Mouse (Mus musculus): ENCODE data around the gene Cwc25.
"Not testable (repeated sequence)": the region's sequence is repeated elsewhere in the genome, so short reads cannot be mapped to it uniquely, and the experiment has no call there.

The Cwc25 gene

DNA sequence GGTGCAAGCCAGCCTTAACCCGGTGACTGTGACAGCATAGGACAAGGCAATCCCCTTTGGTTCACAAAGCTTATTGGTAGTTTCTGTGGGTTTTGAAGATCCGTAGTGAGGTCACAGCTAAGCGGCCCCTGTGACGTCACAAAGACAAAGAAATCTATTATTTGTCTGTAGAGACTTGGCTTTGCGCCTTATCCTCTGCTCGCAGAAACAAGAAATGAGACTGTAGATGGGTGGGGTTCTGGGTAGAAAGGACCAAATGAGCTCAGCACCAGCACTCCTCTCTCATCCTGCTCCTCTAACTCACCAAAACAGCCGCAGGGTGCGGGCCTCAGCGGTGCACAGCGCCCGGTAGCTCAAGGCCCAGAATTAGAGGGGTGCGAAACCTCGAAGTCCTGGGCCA, 8.8 kb upstream of the Cwc25 start:
- DNase-seq (ENCODE audit: low spot score), result no peak

GRCm38 (mm10) chr11:97771410-97771809, 5.1 kb upstream of the Cwc25 start:
- no peak for DNase-seq (ENCODE audit: low spot score)

GRCm38 (mm10) chr11:97769704-97770103, 3.3 kb upstream of the Cwc25 start:
- DNase-seq (ENCODE audit: low spot score), result peak; percentile 65

DNA sequence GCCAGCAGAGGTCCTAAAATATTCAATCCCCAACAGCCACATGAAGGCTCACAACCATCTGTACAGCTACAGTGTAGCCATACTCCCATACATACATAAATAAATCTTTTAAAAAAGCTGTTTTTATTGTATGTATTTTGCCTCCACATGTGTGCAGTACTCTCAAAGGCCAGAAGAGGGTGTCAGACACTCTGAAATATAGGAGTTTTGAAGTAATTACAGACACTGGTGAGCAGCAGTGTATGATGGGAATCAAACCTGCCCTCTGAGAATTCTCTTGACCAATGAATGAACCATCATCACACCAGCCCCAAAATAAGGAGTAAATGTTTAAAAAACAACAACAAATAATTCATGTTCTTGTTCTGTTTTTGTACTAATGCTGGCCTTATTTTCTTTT, 4.7 kb downstream of the Cwc25 start:
- no peak for DNase-seq (ENCODE audit: low spot score)

DNA sequence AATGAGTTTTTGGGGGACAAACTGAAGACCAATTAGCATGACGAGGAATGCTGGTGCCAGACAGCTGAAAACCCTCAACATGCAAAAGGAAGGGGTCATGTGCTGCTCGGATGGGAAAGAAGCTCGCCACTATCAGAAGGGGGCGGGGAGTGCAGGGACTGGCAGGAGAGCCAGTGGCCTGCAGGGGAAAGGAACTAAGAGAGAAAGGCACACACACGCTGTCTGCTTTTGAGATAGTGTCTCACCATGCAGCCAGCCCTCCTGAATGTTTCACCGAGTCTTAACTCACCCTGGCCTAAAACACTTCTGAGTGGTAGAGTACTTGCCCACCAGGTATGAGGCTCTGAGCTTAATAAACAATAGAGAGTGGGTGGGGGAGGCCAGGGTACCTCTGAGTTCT, 7.4 kb downstream of the Cwc25 start:
- no peak for DNase-seq (ENCODE audit: low spot score)

GRCm38 (mm10) chr11:97758125-97758524, 8.2 kb downstream of the Cwc25 start:
- DNase-seq (ENCODE audit: low spot score), result no peak

- no peak for DNase-seq (ENCODE audit: low spot score)
Observed at GRCm38 (mm10) chr11:97753277-97753676, 13.1 kb downstream of the Cwc25 start.

DNA sequence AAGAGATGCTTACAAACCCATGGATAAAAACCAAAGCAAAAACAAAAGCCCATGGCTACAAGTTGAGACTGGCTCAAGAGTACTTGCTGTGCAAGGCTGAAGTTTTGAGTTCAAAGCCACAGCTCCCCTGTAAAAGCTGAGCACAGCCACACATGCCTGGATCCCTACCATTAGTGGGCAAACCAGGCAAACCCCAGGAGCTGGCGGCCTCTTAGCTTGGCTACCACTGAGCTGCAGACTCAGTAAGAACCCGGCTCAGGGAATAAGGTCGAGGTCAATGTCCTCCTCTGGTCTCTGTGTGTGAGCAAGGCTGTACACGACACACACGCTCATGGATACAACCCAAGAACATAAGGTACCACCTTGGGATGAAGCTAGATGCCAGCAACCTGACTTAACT, 17.9 kb downstream of the Cwc25 start:
- DNase-seq (ENCODE audit: low spot score), result no peak

GRCm38 (mm10) chr11:97747773-97748172, 18.6 kb downstream of the Cwc25 start:
- no peak for DNase-seq (ENCODE audit: low spot score)

GRCm38 (mm10) chr11:97745331-97745721, 21.0 kb downstream of the Cwc25 start:
- DNase-seq (ENCODE audit: low spot score), result no peak

GRCm38 (mm10) chr11:97744718-97745330, 21.5 kb downstream of the Cwc25 start:
- peak; percentile 96 for DNase-seq (ENCODE audit: low spot score)

DNA sequence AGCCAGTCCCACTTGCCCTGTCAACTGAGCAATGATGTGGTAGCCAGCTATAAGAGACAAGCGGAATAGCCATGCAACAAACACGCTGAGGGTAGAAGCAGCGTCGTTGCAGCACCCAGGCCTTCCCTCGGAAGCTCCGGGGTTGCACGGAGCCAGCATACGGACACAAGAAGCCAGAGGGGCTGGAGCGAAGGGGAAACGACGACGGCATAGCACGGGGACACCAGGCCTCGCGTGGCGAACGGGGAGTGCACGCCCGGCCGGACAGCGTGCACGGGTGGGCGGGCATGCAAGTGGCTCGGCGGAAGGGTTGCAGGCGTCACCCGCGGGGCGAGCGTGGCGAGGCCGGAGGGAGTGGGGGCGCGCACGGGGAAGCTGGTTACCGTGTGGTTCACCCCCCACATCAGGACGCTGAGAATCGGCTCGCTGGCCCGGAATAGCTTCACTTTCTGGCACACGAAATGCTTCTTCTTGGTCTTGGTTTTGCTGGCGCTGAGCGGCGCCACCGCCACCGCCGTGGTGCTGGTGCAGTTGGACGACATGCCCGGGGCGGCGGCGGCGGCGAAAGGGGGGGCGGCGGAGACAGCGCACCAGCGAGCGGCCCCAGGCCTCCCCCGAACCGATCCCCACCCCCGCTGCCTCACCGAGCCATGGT, 22.2 kb downstream of the Cwc25 start, which contains the start of gene Pip4k2b:
Pip4k2b (minus strand) TSS at position 642 of the 655 bp plus-strand sequence.
- peak; percentile 32 for DNase-seq (ENCODE audit: low spot score)

GRCm38 (mm10) chr11:97743423-97743822, 22.9 kb downstream of the Cwc25 start:
- no peak for DNase-seq (ENCODE audit: low spot score)

DNA sequence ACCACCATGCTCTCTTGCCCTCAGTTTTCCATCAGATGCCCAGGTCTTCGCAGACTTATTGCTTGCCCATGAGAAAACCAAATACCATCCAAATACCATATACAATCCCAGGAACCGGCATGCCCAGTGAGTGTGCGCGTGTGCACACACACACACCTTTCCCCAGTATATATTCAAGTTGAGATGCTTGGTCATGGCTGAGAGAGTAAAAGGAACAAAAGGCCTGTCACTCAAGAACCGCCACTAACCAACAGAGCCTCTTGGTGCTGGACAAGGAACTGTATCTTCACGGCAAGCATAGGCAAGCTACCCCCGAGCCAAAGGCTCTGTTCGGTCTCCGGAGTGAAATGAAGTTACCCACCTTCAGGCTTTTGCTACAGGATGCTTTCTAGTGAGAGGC, 23.8 kb downstream of the Cwc25 start:
- DNase-seq (ENCODE audit: low spot score), result no peak

DNA sequence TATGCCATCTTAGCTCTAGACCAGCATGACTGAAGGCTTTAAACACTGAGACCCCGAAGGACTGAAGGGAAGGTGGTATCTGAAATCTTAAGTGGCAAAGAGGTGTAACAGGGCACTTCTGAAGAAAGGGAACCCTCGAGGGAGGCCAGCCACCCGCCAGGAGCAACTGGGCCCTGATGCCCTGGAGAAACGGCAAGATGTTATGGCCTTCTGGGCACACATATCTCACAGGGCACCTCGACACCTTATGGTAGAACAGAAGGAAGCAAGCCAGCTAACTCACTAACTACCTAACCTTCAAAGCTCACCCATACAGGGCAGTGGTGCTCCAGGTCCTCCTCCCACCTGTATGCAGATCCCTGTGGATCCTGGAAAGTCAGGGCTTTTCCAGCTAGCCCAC, 24.2 kb downstream of the Cwc25 start:
- DNase-seq (ENCODE audit: low spot score), result no peak

- no peak for DNase-seq (ENCODE audit: low spot score)
Observed at GRCm38 (mm10) chr11:97740190-97740589, 26.2 kb downstream of the Cwc25 start.

DNA sequence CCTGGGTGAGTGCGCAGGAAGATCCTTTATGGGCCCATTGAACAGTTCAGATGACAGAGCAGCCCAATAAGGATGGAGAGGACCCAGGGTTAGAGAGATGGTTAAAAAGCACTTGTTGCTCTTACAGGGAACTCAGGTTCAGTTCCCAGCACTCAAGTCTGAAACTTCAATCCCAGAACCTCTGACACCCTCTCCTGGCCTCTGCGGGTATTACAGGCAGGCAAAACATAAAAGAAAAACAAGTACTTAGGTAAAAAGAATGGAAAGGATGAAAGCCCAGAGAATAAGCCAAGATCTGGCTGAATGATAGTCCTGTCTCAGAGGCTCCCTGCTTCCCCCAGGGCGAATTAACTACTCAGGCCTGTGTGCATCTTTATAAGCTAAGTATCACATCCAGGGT, 27.2 kb downstream of the Cwc25 start:
- no peak for DNase-seq (ENCODE audit: low spot score)

DNA sequence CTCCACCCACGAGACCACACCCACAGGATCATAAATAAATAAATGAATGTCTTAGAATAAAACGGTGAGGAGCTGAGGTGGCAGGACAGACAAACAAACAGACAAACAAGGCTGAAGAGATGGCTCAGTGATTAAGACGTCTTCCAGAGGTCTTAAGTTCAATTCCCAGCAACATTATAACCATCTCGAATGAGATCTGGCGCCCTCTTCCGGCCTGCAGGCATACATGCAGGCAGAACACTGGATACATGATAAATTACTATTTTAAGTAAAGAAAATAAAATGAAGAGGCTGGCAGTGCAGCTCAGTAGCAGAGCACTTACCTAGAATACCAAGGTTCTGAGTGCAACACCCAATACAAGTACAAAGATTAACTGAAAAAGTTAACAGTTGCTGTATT, 27.7 kb downstream of the Cwc25 start:
- no peak for DNase-seq (ENCODE audit: low spot score)

- no peak for DNase-seq (ENCODE audit: low spot score)
Observed at GRCm38 (mm10) chr11:97737600-97737999, 28.8 kb downstream of the Cwc25 start.

- DNase-seq (ENCODE audit: low spot score), result no peak
Observed at GRCm38 (mm10) chr11:97736645-97737044, 29.7 kb downstream of the Cwc25 start.

DNA sequence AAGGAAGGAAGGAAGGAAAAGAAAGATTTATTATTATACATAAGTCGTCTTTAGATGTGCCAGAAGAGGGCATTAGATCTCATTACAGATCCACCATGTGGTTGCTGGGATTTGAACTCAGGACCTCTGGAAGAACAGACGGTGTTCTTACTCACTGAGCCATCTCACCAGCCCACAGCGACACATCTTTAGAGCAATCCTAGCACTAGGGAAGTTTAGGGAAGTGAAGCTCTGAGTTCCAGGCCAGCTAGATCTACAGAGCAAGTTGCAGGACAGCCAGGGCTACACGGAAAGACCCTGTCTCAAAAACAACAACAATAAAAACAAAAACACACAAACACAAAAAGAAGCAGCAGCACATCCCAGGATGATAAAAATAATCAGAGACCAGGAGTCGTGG, 31.5 kb downstream of the Cwc25 start:
- not testable (repeated sequence) for DNase-seq (ENCODE audit: low spot score)

GRCm38 (mm10) chr11:97733689-97734088, 32.7 kb downstream of the Cwc25 start:
- DNase-seq (ENCODE audit: low spot score), result no peak

- no peak for DNase-seq (ENCODE audit: low spot score)
Observed at GRCm38 (mm10) chr11:97728730-97729129, 37.6 kb downstream of the Cwc25 start.

GRCm38 (mm10) chr11:97728311-97728710, 38.0 kb downstream of the Cwc25 start:
- no peak for DNase-seq (ENCODE audit: low spot score)
